Comparison of ENCODE assay signal across 8 mouse cellular contexts in genomic region chr2:119156681-119157572, GRCm38 (mm10). TPM values are rescaled to one million over a fixed set of nuclear protein-coding genes. Genes with fewer than 3 reads are reported as not detected.
A peak's percentile ranks its signal among the peaks of the same experiment; 100 is the strongest.
DNase-seq lines count a peak whose midpoint lies in the region; ATAC-seq lines count a peak whose summit lies in the region.

Gene Rmdn3, minus strand, starts transcription at chr2:119157034.

- peak within 1 kb of the TSS; percentile 98 for H3K4me3 ChIP-seq in forebrain, embryonic 11.5 days (ENCODE audit: low read depth, low read length)
- H3K4me3 ChIP-seq in heart, embryonic 16.5 days (ENCODE audit: low read length) = peak within 1 kb of the TSS; percentile 91
- peak within 1 kb of the TSS; percentile 99 for H3K4me3 ChIP-seq in liver, embryonic 15.5 days (replicated peaks)
- H3K4me3 ChIP-seq in neural tube, embryonic 12.5 days = peak within 1 kb of the TSS; percentile 98

- peaks cover 15% of the 10 kb centered on the region; the same call in 1 of the 2 replicates for H3K4me1 ChIP-seq in forebrain, embryonic 11.5 days (replicated peaks; ENCODE audit: control insufficient read depth, insufficient read depth, low read length)
- H3K4me1 ChIP-seq in heart, embryonic 16.5 days (ENCODE audit: control insufficient read depth, insufficient read depth, low read length) = peaks cover 24% of the 10 kb centered on the region
- peaks cover 48% of the 10 kb centered on the region for H3K4me1 ChIP-seq in liver, embryonic 15.5 days (replicated peaks)
- H3K4me1 ChIP-seq in neural tube, embryonic 12.5 days = peaks cover 11% of the 10 kb centered on the region

- under 1% methylated on average over 50 of the region's 57 CpGs for WGBS in forebrain, embryonic 11.5 days
- under 1% methylated on average over 57 of the region's 57 CpGs for WGBS in heart, embryonic 16.5 days
- 1% methylated on average over 57 of the region's 57 CpGs for WGBS in liver, embryonic 15.5 days (ENCODE audit: insufficient replicate concordance)
- whole genome bisulfite sequencing in neural tube, embryonic 12.5 days = under 1% methylated on average over 57 of the region's 57 CpGs

- H3K36me3 ChIP-seq in forebrain, embryonic 11.5 days (ENCODE audit: control insufficient read depth, insufficient read depth, low read length) = no peaks in the 10 kb centered on the region; the same call in 1 of the 2 replicates
- peaks cover 13% of the 10 kb centered on the region for H3K36me3 ChIP-seq in heart, embryonic 16.5 days (ENCODE audit: control insufficient read depth, insufficient read depth)
- peaks cover 29% of the 10 kb centered on the region for H3K36me3 ChIP-seq in liver, embryonic 15.5 days (replicated peaks)
- peaks cover 21% of the 10 kb centered on the region for H3K36me3 ChIP-seq in neural tube, embryonic 12.5 days

- peak within 1 kb of the TSS; percentile 47; the same call in 1 of the 2 replicates for H3K27ac ChIP-seq in forebrain, embryonic 11.5 days (ENCODE audit: low read depth, low read length)
- peak within 1 kb of the TSS; percentile 54 for H3K27ac ChIP-seq in heart, embryonic 16.5 days (ENCODE audit: low read length)
- peak within 1 kb of the TSS; percentile 98 for H3K27ac ChIP-seq in liver, embryonic 15.5 days (replicated peaks)
- H3K27ac ChIP-seq in neural tube, embryonic 12.5 days = no peak within 1 kb of the TSS

- H3K4me2 ChIP-seq in forebrain, embryonic 11.5 days (ENCODE audit: low read depth, low read length, severe bottlenecking) = peak within 1 kb of the TSS; percentile 77
- H3K4me2 ChIP-seq in heart, embryonic 16.5 days (ENCODE audit: low read depth, low read length) = peak within 1 kb of the TSS; percentile 85
- peak within 1 kb of the TSS; percentile 78 for H3K4me2 ChIP-seq in liver, embryonic 15.5 days
- peak within 1 kb of the TSS; percentile 95 for H3K4me2 ChIP-seq in neural tube, embryonic 12.5 days (replicated peaks)

- peak within 1 kb of the TSS; percentile 90 for H3K9ac ChIP-seq in forebrain, embryonic 11.5 days (ENCODE audit: low read length)
- peak within 1 kb of the TSS; percentile 89 for H3K9ac ChIP-seq in heart, embryonic 16.5 days (ENCODE audit: low read length)
- H3K9ac ChIP-seq in liver, embryonic 15.5 days = peak within 1 kb of the TSS; percentile 92
- peak within 1 kb of the TSS; percentile 90 for H3K9ac ChIP-seq in neural tube, embryonic 12.5 days

- no peaks in the 10 kb centered on the region for H3K27me3 ChIP-seq in forebrain, embryonic 11.5 days (ENCODE audit: control insufficient read depth, insufficient read depth, low read length)
- no peaks in the 10 kb centered on the region for H3K27me3 ChIP-seq in heart, embryonic 16.5 days (ENCODE audit: control insufficient read depth, insufficient read depth, low read length)
- peaks cover 4% of the 10 kb centered on the region; the same call in 1 of the 2 replicates for H3K27me3 ChIP-seq in liver, embryonic 15.5 days
- no peaks in the 10 kb centered on the region for H3K27me3 ChIP-seq in neural tube, embryonic 12.5 days (replicated peaks)

- ATAC-seq in forebrain, embryonic 11.5 days (replicated peaks; ENCODE audit: low FRiP score) = peak; percentile 90
- ATAC-seq in heart, embryonic 16.5 days (replicated peaks; ENCODE audit: extremely low read depth, insufficient read depth, low FRiP score) = peak; percentile 86
- peak; percentile 71 for ATAC-seq in liver, embryonic 15.5 days (ENCODE audit: insufficient read depth)
- ATAC-seq in neural tube, embryonic 12.5 days (ENCODE audit: low FRiP score, low read depth) = peak; percentile 87

- DNase-seq in CD8-positive naive resting alpha-beta T cell, adult 2 months (ENCODE audit: low read depth in 2 of 2, low spot score in 2 of 2) = peak; percentile 81 to 93
- peak; percentile 95 for DNase-seq in c-Kit-positive CD71-negative TER-119-negative erythroid progenitor cells, embryonic 14.5 days (ENCODE audit: low read depth)
- peak; percentile 96 for DNase-seq in forebrain, embryonic 11.5 days (ENCODE audit: low spot score)
- DNase-seq in kidney, postnatal 36 days = peak; percentile 97 to 99
- DNase-seq in telencephalon, adult 2 months (ENCODE audit: low read depth, low spot score) = peak; percentile 89

- H3K9me3 ChIP-seq in forebrain, embryonic 11.5 days (ENCODE audit: control insufficient read depth, low read length) = no peaks in the 10 kb centered on the region
- H3K9me3 ChIP-seq in heart, embryonic 16.5 days (replicated peaks; ENCODE audit: control insufficient read depth, low read length) = no peaks in the 10 kb centered on the region
- H3K9me3 ChIP-seq in liver, embryonic 15.5 days (replicated peaks) = no peaks in the 10 kb centered on the region
- no peaks in the 10 kb centered on the region for H3K9me3 ChIP-seq in neural tube, embryonic 12.5 days

RNA-seq across cellular contexts. Expression of gene Rmdn3, which starts in this region (rescaled TPM):
- 52.2 and 53.6 TPM in 2 replicates for polyA plus RNA-seq in forebrain, embryonic 11.5 days (2014; fragmentation: Nextera tagmentation; extraction: Ambion mirVana)
- polyA plus RNA-seq in heart, embryonic 16.5 days (2015; fragmentation: Nextera tagmentation; extraction: Ambion mirVana) = 27.0 and 28.4 TPM in 2 replicates
- 45.0 and 50.7 TPM in 2 replicates for polyA plus RNA-seq in liver, embryonic 15.5 days (2015; fragmentation: Nextera tagmentation; extraction: Ambion mirVana)
- polyA plus RNA-seq in neural tube, embryonic 12.5 days (2016; fragmentation: Nextera tagmentation; extraction: Ambion mirVana) = 43.1 TPM in 2 replicates
